ENCODE assay signal across 15 mouse cellular contexts in genomic region chr17:80796386-80796785, GRCm38 (mm10).
"Had no signal": no experiment of that assay in that cellular context is flagged by ENCODE, and none has a peak within 500 bp of the region (broad histone marks: within the 10 kb centered on the region; RNA-seq: fewer than 3 reads in every experiment).

No protein-coding gene starts in this region.

- H3K4me1 ChIP-seq: neural tube, embryonic 12.5 days had no signal

- H3K36me3 ChIP-seq: liver, embryonic 15.5 days; midbrain, embryonic 12.5 days; neural tube, embryonic 12.5 days; stomach, embryonic 15.5 days had no signal

- H3K9ac ChIP-seq: liver, embryonic 15.5 days; liver, postnatal 0 days; midbrain, embryonic 12.5 days; neural tube, embryonic 12.5 days; stomach, embryonic 15.5 days had no signal

- H3K9me3 ChIP-seq: liver, embryonic 15.5 days; midbrain, embryonic 12.5 days; neural tube, embryonic 12.5 days; stomach, embryonic 15.5 days had no signal

- H3K4me2 ChIP-seq: liver, embryonic 15.5 days; midbrain, embryonic 12.5 days; neural tube, embryonic 12.5 days; stomach, embryonic 15.5 days had no signal

- H3K4me3 ChIP-seq: liver, embryonic 15.5 days; megakaryocyte, embryonic 14.5 days; midbrain, embryonic 12.5 days; neural tube, embryonic 12.5 days; stomach, embryonic 15.5 days had no signal

- ATAC-seq: liver, postnatal 0 days had no signal

- DNase-seq: liver, postnatal 0 days; lung, adult 2 months; lung, postnatal 10 days; lung, postnatal 36 days; midbrain, embryonic 14.5 days; right cerebral cortex, postnatal 14 days; thymus, adult 2 months; thymus, postnatal 25 days; thymus, postnatal 4 days had no signal

- H3K27me3 ChIP-seq: liver, embryonic 15.5 days; midbrain, embryonic 12.5 days; neural tube, embryonic 12.5 days; stomach, embryonic 15.5 days had no signal

- H3K27ac ChIP-seq: liver, embryonic 15.5 days; macrophage; midbrain, embryonic 12.5 days; neural tube, embryonic 12.5 days; stomach, embryonic 15.5 days had no signal
